ENCODE assay signal across 8 mouse cellular contexts in the genomic region with DNA sequence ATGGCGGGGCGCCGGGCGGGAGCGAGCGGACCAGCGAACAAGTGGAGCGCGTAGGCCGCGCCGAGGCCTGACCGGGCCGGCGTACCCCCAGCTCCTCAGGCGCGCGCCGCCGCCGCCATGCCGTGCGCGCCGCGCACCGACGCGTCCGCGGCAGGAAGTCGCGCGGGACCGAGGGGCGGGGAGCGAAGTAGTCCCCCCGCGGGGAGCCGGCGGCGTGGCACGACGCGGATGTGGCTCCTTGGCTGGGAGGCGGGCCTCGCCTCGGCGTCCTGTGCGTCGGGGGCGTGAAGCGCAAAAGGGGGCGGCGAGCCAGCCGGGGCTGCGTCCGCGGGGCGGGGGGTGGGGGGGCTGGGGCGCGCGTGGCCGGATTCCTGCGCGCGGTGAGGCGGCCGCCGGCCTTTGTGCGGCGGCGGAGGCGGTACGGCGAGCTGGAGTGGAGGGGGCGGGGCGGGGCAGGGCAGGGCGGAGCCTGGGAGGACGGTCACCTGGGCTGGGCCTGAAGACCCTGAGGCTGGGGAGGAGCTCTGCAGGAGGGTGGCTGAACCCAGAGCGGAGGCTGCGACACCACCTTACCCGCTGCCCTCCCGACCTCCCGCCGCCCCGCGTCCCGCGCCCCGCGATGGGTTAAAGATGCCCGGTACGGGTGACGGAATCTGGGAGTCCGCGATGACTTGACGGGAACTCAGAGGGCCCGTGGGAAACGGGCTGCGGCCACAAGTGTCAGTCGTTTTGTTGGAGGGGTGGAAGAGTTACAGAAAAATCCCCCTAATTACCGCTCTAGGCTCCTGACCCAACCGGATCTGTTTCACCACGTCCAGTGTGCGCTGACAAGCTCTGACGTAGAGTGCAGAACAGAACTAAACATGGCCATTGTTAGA. TPM values are rescaled to one million over a fixed set of nuclear protein-coding genes. Genes with fewer than 3 reads are reported as not detected.
DNase-seq lines count a peak whose midpoint lies in the region; ATAC-seq and TF ChIP-seq lines count a peak whose summit lies in the region.

A gene (minus strand): TSS at position 226 of the 878 bp plus-strand sequence.

- peak; percentile 93 for DNase-seq in CD4-positive helper T cell, adult 2 months (ENCODE audit: low read depth, low spot score)
- DNase-seq in brain, embryonic 14.5 days (ENCODE audit: low read depth): peak; percentile 97
- DNase-seq in midbrain, postnatal 0 days (ENCODE audit: low spot score): peak; percentile 96
- DNase-seq in spleen, postnatal 14 days (ENCODE audit: low spot score in 2 of 2): peak; percentile 65 to 77

- H3K36me3 ChIP-seq in erythroblast, embryonic 14.5 days (ENCODE audit: control insufficient read depth): peaks cover 11% of the 10 kb centered on the region
- peaks cover 11% of the 10 kb centered on the region for H3K36me3 ChIP-seq in heart, embryonic 11.5 days (ENCODE audit: control insufficient read depth, insufficient read depth, low read length)
- peaks cover 36% of the 10 kb centered on the region for H3K36me3 ChIP-seq in kidney, embryonic 15.5 days
- H3K36me3 ChIP-seq in limb, embryonic 15.5 days: peaks cover 26% of the 10 kb centered on the region
- peaks cover 9% of the 10 kb centered on the region; the same call in 1 of the 2 replicates for H3K36me3 ChIP-seq in midbrain, postnatal 0 days (ENCODE audit: insufficient read depth, low read length)

- peak within 1 kb of the TSS; percentile 82 for H3K4me3 ChIP-seq in erythroblast, embryonic 14.5 days (replicated peaks)
- H3K4me3 ChIP-seq in heart, embryonic 11.5 days (ENCODE audit: low read depth, low read length): peak within 1 kb of the TSS; percentile 67
- H3K4me3 ChIP-seq in kidney, embryonic 15.5 days (replicated peaks): peak within 1 kb of the TSS; percentile 100
- H3K4me3 ChIP-seq in limb, embryonic 15.5 days: peak within 1 kb of the TSS; percentile 99
- H3K4me3 ChIP-seq in midbrain, postnatal 0 days (ENCODE audit: low read depth, low read length): peak within 1 kb of the TSS; percentile 99

- peaks cover 24% of the 10 kb centered on the region for H3K4me1 ChIP-seq in erythroblast, embryonic 14.5 days (ENCODE audit: control insufficient read depth)
- peaks cover 17% of the 10 kb centered on the region for H3K4me1 ChIP-seq in heart, embryonic 11.5 days (ENCODE audit: control insufficient read depth, insufficient read depth, low read length)
- H3K4me1 ChIP-seq in kidney, embryonic 15.5 days: peaks cover 26% of the 10 kb centered on the region
- peaks cover 17% of the 10 kb centered on the region for H3K4me1 ChIP-seq in limb, embryonic 15.5 days
- H3K4me1 ChIP-seq in midbrain, postnatal 0 days (ENCODE audit: insufficient read depth, low read length): peaks cover 6% of the 10 kb centered on the region; the same call in 1 of the 2 replicates

- ATAC-seq in heart, embryonic 11.5 days (replicated peaks; ENCODE audit: insufficient number of reproducible peaks, low FRiP score, low TSS enrichment): peak; percentile 88
- ATAC-seq in kidney, embryonic 15.5 days (replicated peaks; ENCODE audit: low FRiP score): peak; percentile 90
- ATAC-seq in limb, embryonic 15.5 days (ENCODE audit: insufficient number of reproducible peaks, low FRiP score, low TSS enrichment, low read depth): peak; percentile 87
- ATAC-seq in midbrain, postnatal 0 days (ENCODE audit: low FRiP score): peak; percentile 89

- under 1% methylated on average over 73 of the region's 107 CpGs for WGBS in heart, embryonic 11.5 days (ENCODE audit: insufficient replicate concordance)
- WGBS in kidney, embryonic 15.5 days: under 1% methylated on average over 71 of the region's 107 CpGs
- WGBS in limb, embryonic 15.5 days: under 1% methylated on average over 68 of the region's 107 CpGs
- WGBS in midbrain, postnatal 0 days: under 1% methylated on average over 40 of the region's 107 CpGs

- TF ChIP-seq CTCF in brain, embryonic 14.5 days (IDR thresholded peaks at IDR 0.05; ENCODE audit: borderline replicate concordance, extremely low read depth, insufficient read depth, insufficient read length): no peak
- no peak for TF ChIP-seq CTCF in midbrain, postnatal 0 days (IDR thresholded peaks at IDR 0.05)

- H3K9me3 ChIP-seq in erythroblast, embryonic 14.5 days (ENCODE audit: control insufficient read depth, low read length): no peaks in the 10 kb centered on the region
- H3K9me3 ChIP-seq in heart, embryonic 11.5 days (replicated peaks; ENCODE audit: control insufficient read depth, low read length): no peaks in the 10 kb centered on the region
- H3K9me3 ChIP-seq in kidney, embryonic 15.5 days (replicated peaks): no peaks in the 10 kb centered on the region
- H3K9me3 ChIP-seq in limb, embryonic 15.5 days: no peaks in the 10 kb centered on the region
- H3K9me3 ChIP-seq in midbrain, postnatal 0 days (ENCODE audit: low read length): no peaks in the 10 kb centered on the region

- TF ChIP-seq POLR2A in brain, embryonic 14.5 days (IDR thresholded peaks at IDR 0.05; ENCODE audit: borderline replicate concordance, extremely low read depth, insufficient read depth, insufficient read length, poor library complexity, severe bottlenecking): peak; percentile 98

- H3K27ac ChIP-seq in heart, embryonic 11.5 days (ENCODE audit: low read depth, low read length): peak within 1 kb of the TSS; percentile 97
- H3K27ac ChIP-seq in kidney, embryonic 15.5 days: peak within 1 kb of the TSS; percentile 98
- H3K27ac ChIP-seq in limb, embryonic 15.5 days: peak within 1 kb of the TSS; percentile 98
- peak within 1 kb of the TSS; percentile 98 for H3K27ac ChIP-seq in midbrain, postnatal 0 days (ENCODE audit: low read depth, low read length)

- H3K27me3 ChIP-seq in erythroblast, embryonic 14.5 days (ENCODE audit: control insufficient read depth): peaks cover 35% of the 10 kb centered on the region
- H3K27me3 ChIP-seq in heart, embryonic 11.5 days (ENCODE audit: control insufficient read depth, insufficient read depth, low read length): no peaks in the 10 kb centered on the region
- H3K27me3 ChIP-seq in kidney, embryonic 15.5 days: no peaks in the 10 kb centered on the region
- H3K27me3 ChIP-seq in limb, embryonic 15.5 days: no peaks in the 10 kb centered on the region
- H3K27me3 ChIP-seq in midbrain, postnatal 0 days (ENCODE audit: insufficient read depth, low read length): no peaks in the 10 kb centered on the region

- H3K4me2 ChIP-seq in heart, embryonic 11.5 days: peak within 1 kb of the TSS; percentile 84
- peak within 1 kb of the TSS; percentile 72 for H3K4me2 ChIP-seq in kidney, embryonic 15.5 days
- peak within 1 kb of the TSS; percentile 63 for H3K4me2 ChIP-seq in limb, embryonic 15.5 days
- H3K4me2 ChIP-seq in midbrain, postnatal 0 days (ENCODE audit: low read depth, low read length, poor library complexity, severe bottlenecking): peak within 1 kb of the TSS; percentile 63

- H3K9ac ChIP-seq in heart, embryonic 11.5 days (ENCODE audit: low read depth, low read length): peak within 1 kb of the TSS; percentile 89
- H3K9ac ChIP-seq in kidney, embryonic 15.5 days: peak within 1 kb of the TSS; percentile 91
- peak within 1 kb of the TSS; percentile 95 for H3K9ac ChIP-seq in limb, embryonic 15.5 days
- peak within 1 kb of the TSS; percentile 100 for H3K9ac ChIP-seq in midbrain, postnatal 0 days (replicated peaks; ENCODE audit: low read length, poor library complexity, severe bottlenecking)

RNA-seq across cellular contexts. Expression of the gene that starts here (rescaled TPM):
- 173 and 181 TPM in 2 replicates for polyA plus RNA-seq in brain, embryonic 14.5 days (2012; rRNA removed)
- 0.04 and 0.08 TPM in 2 replicates for polyA plus RNA-seq in erythroblast, embryonic 14.5 days (2012)
- 93.8 and 97.7 TPM in 2 replicates for polyA plus RNA-seq in heart, embryonic 11.5 days (2014; fragmentation: Nextera tagmentation; extraction: Ambion mirVana)
- 81.0 and 85.5 TPM in 2 replicates for polyA plus RNA-seq in kidney, embryonic 15.5 days (2015; fragmentation: Nextera tagmentation; extraction: Ambion mirVana)
- polyA plus RNA-seq in limb, embryonic 15.5 days (2015; fragmentation: Nextera tagmentation; extraction: Ambion mirVana): 76.8 and 80.4 TPM in 2 replicates
- 151 and 186 TPM in 2 replicates for total RNA-seq in midbrain, postnatal 0 days (2014; rRNA removed)
- polyA plus RNA-seq in midbrain, postnatal 0 days (2015; fragmentation: Nextera tagmentation; extraction: Ambion mirVana): 169 and 173 TPM in 2 replicates

Comparison
In these comparisons a context has a peak if more than half of its experiments do, and no peak if none do; other contexts are left out.
1. Peak in every context shown above with its lines: DNase-seq, ATAC-seq, H3K4me3 ChIP-seq and H3K27ac ChIP-seq.
2. RNA of the gene that starts here (polyA plus RNA-seq): 173 to 181 TPM in brain, embryonic 14.5 days, 169 to 173 TPM in midbrain, postnatal 0 days, 93.8 to 97.7 TPM in heart, embryonic 11.5 days, 81.0 to 85.5 TPM in kidney, embryonic 15.5 days and 76.8 to 80.4 TPM in limb, embryonic 15.5 days; 0.04 to 0.08 TPM in erythroblast, embryonic 14.5 days; every median in the first group is over 10 times any median in the second.